Mouse (Mus musculus): ENCODE results near the gene Itln1. TPM values are rescaled to one million over a fixed set of nuclear protein-coding genes. Genes with fewer than 3 reads are reported as not detected.

Itln1 gene
- polyA plus RNA-seq, 1 experiment from 2014 or later, result not detected

GRCm38 (mm10) chr1:171469678-171470077 is 65.4 kb downstream of the Itln1 start:
- Histone ChIP-seq H3K36me3 (ENCODE audit: insufficient read depth) (no peaks in the 10 kb centered on the region), H3K27me3 (ENCODE audit: insufficient read depth, low read length) (no peaks in the 10 kb centered on the region), H3K9me3 (ENCODE audit: low read depth, low read length) (no peaks in the 10 kb centered on the region), H3K4me1 (ENCODE audit: insufficient read depth) (no peaks in the 10 kb centered on the region), H3K4me3 (ENCODE audit: low read depth, low read length) (no peak overlapping the region), H3K9ac (no peak overlapping the region), H3K27ac (ENCODE audit: low read depth) (no peak overlapping the region), H3K4me2 (no peak overlapping the region)
- 80% methylated on average over 3 of the region's 3 CpGs for WGBS
- DNase-seq (no peak), ATAC-seq (ENCODE audit: insufficient read depth) (no peak)
- no peak for TF ChIP-seq CTCF (IDR thresholded peaks at IDR 0.05; ENCODE audit: low read depth)

Other genes with a start within 250 kb of the Itln1 start
- 73.9 and 86.0 TPM in 2 replicates for gene Usp21, start 247.3 kb downstream of the Itln1 start, polyA plus RNA-seq (2014; fragmentation: Nextera tagmentation; extraction: Ambion mirVana)
- 107 and 108 TPM in 2 replicates for gene Ufc1, start 240.3 kb downstream of the Itln1 start, polyA plus RNA-seq (2014; fragmentation: Nextera tagmentation; extraction: Ambion mirVana)
- 48.8 and 48.9 TPM in 2 replicates for gene Dedd, start 206.1 kb downstream of the Itln1 start, polyA plus RNA-seq (2014; fragmentation: Nextera tagmentation; extraction: Ambion mirVana)
- gene Nit1, start 189.6 kb downstream of the Itln1 start, polyA plus RNA-seq (2014; fragmentation: Nextera tagmentation; extraction: Ambion mirVana), result 27.5 and 30.1 TPM in 2 replicates
- 40.0 and 44.5 TPM in 2 replicates for gene Pfdn2, start 189.6 kb downstream of the Itln1 start, polyA plus RNA-seq (2014; fragmentation: Nextera tagmentation; extraction: Ambion mirVana)
- gene Klhdc9, start 174.5 kb downstream of the Itln1 start, polyA plus RNA-seq (2014; fragmentation: Nextera tagmentation; extraction: Ambion mirVana), result 1.0 and 1.5 TPM in 2 replicates
- 2.3 and 2.4 TPM in 2 replicates for gene Nectin4, start 165.2 kb downstream of the Itln1 start, polyA plus RNA-seq (2014; fragmentation: Nextera tagmentation; extraction: Ambion mirVana)
- 0.91 and 1.6 TPM in 2 replicates for gene Arhgap30, start 146.3 kb downstream of the Itln1 start, polyA plus RNA-seq (2014; fragmentation: Nextera tagmentation; extraction: Ambion mirVana)
- 81.0 and 81.9 TPM in 2 replicates for gene Usf1, start 124.0 kb downstream of the Itln1 start, polyA plus RNA-seq (2014; fragmentation: Nextera tagmentation; extraction: Ambion mirVana)
- gene Tstd1, start 116.4 kb downstream of the Itln1 start, polyA plus RNA-seq (2014; fragmentation: Nextera tagmentation; extraction: Ambion mirVana), result 2.0 and 3.4 TPM in 2 replicates
- gene F11r, start 97.8 kb downstream of the Itln1 start, polyA plus RNA-seq (2014; fragmentation: Nextera tagmentation; extraction: Ambion mirVana), result 83.6 and 91.3 TPM in 2 replicates
- gene Alyref2, start 31.8 kb downstream of the Itln1 start, polyA plus RNA-seq (2014; fragmentation: Nextera tagmentation; extraction: Ambion mirVana), result 10.1 and 11.0 TPM in 2 replicates
- gene Cd244a, start 23.9 kb upstream of the Itln1 start, polyA plus RNA-seq (2014; fragmentation: Nextera tagmentation; extraction: Ambion mirVana), result 0.31 TPM in 1 of 2 replicates, not detected in the other
- 0.14 TPM in 1 of 2 replicates, not detected in the other for gene Ly9, start 72.1 kb upstream of the Itln1 start, polyA plus RNA-seq (2014; fragmentation: Nextera tagmentation; extraction: Ambion mirVana)
- 0.20 TPM in 1 of 2 replicates, not detected in the other for gene Slamf7, start 117.7 kb upstream of the Itln1 start, polyA plus RNA-seq (2014; fragmentation: Nextera tagmentation; extraction: Ambion mirVana)
- 2.9 and 3.6 TPM in 2 replicates for gene Cd48, start 146.7 kb upstream of the Itln1 start, polyA plus RNA-seq (2014; fragmentation: Nextera tagmentation; extraction: Ambion mirVana)
- 0.42 and 1.1 TPM in 2 replicates for gene Slamf1, start 231.8 kb upstream of the Itln1 start, polyA plus RNA-seq (2014; fragmentation: Nextera tagmentation; extraction: Ambion mirVana)

Data from lung, embryonic 14.5 days (tissue).